Mouse (Mus musculus): ENCODE results near the gene Noc2l. TPM values are rescaled to one million over a fixed set of nuclear protein-coding genes. Genes with fewer than 3 reads are reported as not detected.

Gene Noc2l
- 10 to 100 TPM; 69.5 to 71.7 TPM for total RNA-seq (2021)
- long read RNA-seq, transcript Noc2l-201 (19 exons, 2,785 nt) = major isoform, 120 of 229 reads
- long read RNA-seq, partial matches to known transcripts = 49 of 229 reads
- long read RNA-seq, other reads (novel, unspliced or antisense) = 60 of 229 reads

- DNase-seq (ENCODE audit: low spot score in 2 of 2) = peak; percentile 88 to 91
These were observed at the start of gene Noc2l for GRCm38 (mm10) chr4:156235808-156236533. Noc2l (plus strand) TSS chr4:156236010.

- DNase-seq (ENCODE audit: low spot score in 2 of 2) = no peak
These were observed 47.5 kb upstream of the Noc2l start for GRCm38 (mm10) chr4:156188162-156188810.

GRCm38 (mm10) chr4:156188811-156189323 lies 46.9 kb upstream of the Noc2l start:
- peak in 1 of 2 experiments; percentile 43 for DNase-seq (ENCODE audit: low spot score in 2 of 2)

GRCm38 (mm10) chr4:156192421-156193199 lies 43.2 kb upstream of the Noc2l start:
- DNase-seq (ENCODE audit: low spot score in 2 of 2) = no peak

GRCm38 (mm10) chr4:156193200-156193590 lies 42.6 kb upstream of the Noc2l start:
- DNase-seq (ENCODE audit: low spot score in 2 of 2) = no peak

- no peak for DNase-seq (ENCODE audit: low spot score in 2 of 2)
These were observed 41.9 kb upstream of the Noc2l start for GRCm38 (mm10) chr4:156193906-156194305.

GRCm38 (mm10) chr4:156194346-156194745 lies 41.5 kb upstream of the Noc2l start:
- DNase-seq (ENCODE audit: low spot score in 2 of 2) = no peak

GRCm38 (mm10) chr4:156195927-156196870 lies 39.6 kb upstream of the Noc2l start:
- DNase-seq (ENCODE audit: low spot score in 2 of 2) = no peak

- peak in 1 of 2 experiments; percentile 56 for DNase-seq (ENCODE audit: low spot score in 2 of 2)
These were observed 38.5 kb upstream of the Noc2l start, which contains the start of gene Agrn for GRCm38 (mm10) chr4:156197131-156197828. Agrn (minus strand) TSS chr4:156197488.

GRCm38 (mm10) chr4:156197829-156198205 lies 38.0 kb upstream of the Noc2l start:
- peak; percentile 43 to 72 for DNase-seq (ENCODE audit: low spot score in 2 of 2)

- DNase-seq (ENCODE audit: low spot score in 2 of 2) = no peak
These were observed 35.0 kb upstream of the Noc2l start, which contains the start of gene Isg15 for GRCm38 (mm10) chr4:156200623-156201475. Isg15 (minus strand) TSS chr4:156200818.

GRCm38 (mm10) chr4:156202462-156202893 lies 33.3 kb upstream of the Noc2l start:
- no peak for DNase-seq (ENCODE audit: low spot score in 2 of 2)

- DNase-seq (ENCODE audit: low spot score in 2 of 2) = peak in 1 of 2 experiments; percentile 59
These were observed 32.8 kb upstream of the Noc2l start, which contains the start of gene AW011738 for GRCm38 (mm10) chr4:156203001-156203412. AW011738 (plus strand) TSS chr4:156203304.

GRCm38 (mm10) chr4:156203413-156204131 lies 32.2 kb upstream of the Noc2l start:
- DNase-seq (ENCODE audit: low spot score in 2 of 2) = no peak

- DNase-seq (ENCODE audit: low spot score in 2 of 2) = no peak
These were observed 26.9 kb upstream of the Noc2l start for GRCm38 (mm10) chr4:156208872-156209271.

- no peak for DNase-seq (ENCODE audit: low spot score in 2 of 2)
These were observed 25.7 kb upstream of the Noc2l start for GRCm38 (mm10) chr4:156209963-156210635.

GRCm38 (mm10) chr4:156213134-156213533 lies 22.7 kb upstream of the Noc2l start:
- DNase-seq (ENCODE audit: low spot score in 2 of 2) = no peak
